Mouse (Mus musculus) thymus, adult 2 months (tissue): ENCODE measurements around the gene Smg9.

ENCODE experiments used
- CTCF ChIP-seq: fragments of 200-500 bp; IDR thresholded peaks from 2 replicates; pipeline ENCODE4 v1.5.1; 2012; ENCODE audit warnings: mild to moderate bottlenecking, control low read depth, low read length, moderate library complexity, borderline replicate concordance; ENCODE audit not compliant: control insufficient read depth, poor library complexity, insufficient read depth; ENCODE audit errors: extremely low read depth
- POLR2A ChIP-seq: fragments of 200-500 bp; IDR thresholded peaks from 2 replicates; pipeline ENCODE4 v1.6.1; 2012; ENCODE audit warnings: mild to moderate bottlenecking, low read length, control low read depth, moderate library complexity; ENCODE audit not compliant: control insufficient read depth, poor library complexity, insufficient read depth; ENCODE audit errors: extremely low read depth

DNA sequence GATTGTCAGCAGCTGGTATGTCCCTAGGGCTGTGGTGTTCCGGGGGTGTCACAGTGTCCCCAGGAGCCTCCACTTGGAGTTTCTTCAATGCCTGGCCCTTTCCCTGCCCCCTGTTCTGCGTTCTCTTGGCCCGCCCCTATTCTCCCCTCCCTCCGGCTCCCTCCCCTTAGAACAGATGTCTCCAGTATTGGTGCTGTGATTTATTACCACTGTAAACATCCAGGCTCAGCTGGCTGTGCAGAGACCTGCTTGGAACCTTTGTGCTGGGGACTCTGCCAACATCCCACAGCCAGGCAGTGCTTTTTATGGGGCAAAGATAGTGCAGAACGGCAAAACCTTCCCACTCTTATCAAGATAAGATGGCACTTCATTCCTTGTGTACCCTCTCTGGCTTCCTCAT, 8.3 kb upstream of the Smg9 start:
- TF ChIP-seq CTCF = no peak
- TF ChIP-seq POLR2A = no peak
